Mouse (Mus musculus): Measurements from ENCODE around the gene Borcs6. TPM values are rescaled to one million over a fixed set of nuclear protein-coding genes. Genes with fewer than 3 reads are reported as not detected.
"Not testable (repeated sequence)": the region's sequence is repeated elsewhere in the genome, so short reads cannot be mapped to it uniquely, and the experiment has no call there.

Borcs6 gene
- total RNA-seq (2022) = 10 to 100 TPM; 16.1 to 18.7 (median 17.1) TPM

GRCm38 (mm10) chr11:69059357-69059974 is at the start of gene Borcs6:
Gene Borcs6 (plus strand): TSS chr11:69059717.
- peak; percentile 96 for DNase-seq (ENCODE audit: low spot score)

GRCm38 (mm10) chr11:69010400-69011323 is 48.9 kb upstream of the Borcs6 start:
- no peak for DNase-seq (ENCODE audit: low spot score)

GRCm38 (mm10) chr11:69011445-69011844 is 48.1 kb upstream of the Borcs6 start:
- DNase-seq (ENCODE audit: low spot score) = not testable (repeated sequence)

- peak; percentile 96 for DNase-seq (ENCODE audit: low spot score)
Observed at GRCm38 (mm10) chr11:69012071-69012601, 47.4 kb upstream of the Borcs6 start.

- DNase-seq (ENCODE audit: low spot score) = peak; percentile 90
Observed at GRCm38 (mm10) chr11:69015644-69016441, 43.7 kb upstream of the Borcs6 start, which contains the start of gene Ctc1. Gene Ctc1 (plus strand): TSS chr11:69015911.

GRCm38 (mm10) chr11:69016755-69017154 is 42.8 kb upstream of the Borcs6 start:
- DNase-seq (ENCODE audit: low spot score) = no peak

GRCm38 (mm10) chr11:69020691-69021090 is 38.8 kb upstream of the Borcs6 start:
- DNase-seq (ENCODE audit: low spot score) = no peak

GRCm38 (mm10) chr11:69026562-69026961 is 33.0 kb upstream of the Borcs6 start:
- DNase-seq (ENCODE audit: low spot score) = no peak

- no peak for DNase-seq (ENCODE audit: low spot score)
Observed at GRCm38 (mm10) chr11:69028805-69029204, 30.7 kb upstream of the Borcs6 start.

- no peak for DNase-seq (ENCODE audit: low spot score)
Observed at GRCm38 (mm10) chr11:69033552-69033951, 26.0 kb upstream of the Borcs6 start.

GRCm38 (mm10) chr11:69034585-69034984 is 24.9 kb upstream of the Borcs6 start:
- DNase-seq (ENCODE audit: low spot score) = no peak

- no peak for DNase-seq (ENCODE audit: low spot score)
Observed at GRCm38 (mm10) chr11:69035411-69035810, 24.1 kb upstream of the Borcs6 start.

GRCm38 (mm10) chr11:69035849-69036248 is 23.7 kb upstream of the Borcs6 start:
- peak; percentile 91 for DNase-seq (ENCODE audit: low spot score)

- peak; percentile 94 for DNase-seq (ENCODE audit: low spot score)
Observed at GRCm38 (mm10) chr11:69036486-69037230, 22.9 kb upstream of the Borcs6 start.

- peak; percentile 90 for DNase-seq (ENCODE audit: low spot score)
Observed at GRCm38 (mm10) chr11:69037231-69038061, 22.1 kb upstream of the Borcs6 start.

GRCm38 (mm10) chr11:69038173-69038572 is 21.3 kb upstream of the Borcs6 start:
- DNase-seq (ENCODE audit: low spot score) = no peak

- peak; percentile 81 for DNase-seq (ENCODE audit: low spot score)
Observed at GRCm38 (mm10) chr11:69045531-69046394, 13.8 kb upstream of the Borcs6 start, which contains the start of gene Aurkb. Gene Aurkb (plus strand): TSS chr11:69045647.

- DNase-seq (ENCODE audit: low spot score) = no peak
Observed at GRCm38 (mm10) chr11:69046395-69046774, 13.1 kb upstream of the Borcs6 start.

- no peak for DNase-seq (ENCODE audit: low spot score)
Observed at GRCm38 (mm10) chr11:69047592-69047991, 11.9 kb upstream of the Borcs6 start.
